Mouse (Mus musculus) midbrain, embryonic 14.5 days (tissue): ENCODE measurements at regions not wholly inside any gene's neighbourhood (a gene's known extent, or its start where the extent isn't known, plus 50 kb on each side); places are given as distances from the start of the nearest gene placed in this dataset.
A peak's percentile ranks its signal among the peaks of the same experiment; 100 is the strongest.

Experiments used
- ATAC-seq: fragments of 200-750 bp; cut with Nextera tagmentation; 2 replicates; pipeline ENCODE4 v1.8.0; 2017; ENCODE audit warnings: moderate number of reproducible peaks, moderate library complexity; ENCODE audit not compliant: low FRiP score, low TSS enrichment
- DNase-seq: peaks from one replicate; pipeline ENCODE4 v3.0.0-alpha.2; 2015
- H3K27ac ChIP-seq: fragments of 300-500 bp; sonication (generic); replicated peaks from 2 replicates; pipeline ENCODE4 v1.5.1; 2014; ENCODE audit warnings: mild to moderate bottlenecking, low read depth, low read length, moderate library complexity
- H3K27me3 ChIP-seq: fragments of 300-500 bp; sonication (generic); 2 replicates; pipeline ENCODE4 v1.6.1; 2014; ENCODE audit warnings: low read length, control low read depth, mixed read lengths; ENCODE audit not compliant: control insufficient read depth, insufficient read depth
- H3K36me3 ChIP-seq: fragments of 300-500 bp; sonication (generic); 2 replicates; pipeline ENCODE4 v1.6.1; 2014; ENCODE audit warnings: low read length, control low read depth; ENCODE audit not compliant: control insufficient read depth, insufficient read depth
- H3K4me1 ChIP-seq: fragments of 300-500 bp; sonication (generic); 2 replicates; pipeline ENCODE4 v1.6.1; 2014; ENCODE audit warnings: mild to moderate bottlenecking, antibody characterized with exemption, low read length, control low read depth; ENCODE audit not compliant: control insufficient read depth, insufficient read depth
- H3K4me2 ChIP-seq: fragments of 300-500 bp; sonication (generic); 2 replicates; pipeline ENCODE4 v1.6.1; 2014; ENCODE audit warnings: mild to moderate bottlenecking, low read length, moderate library complexity
- H3K4me3 ChIP-seq: fragments of 300-500 bp; sonication (generic); replicated peaks from 2 replicates; pipeline ENCODE4 v1.5.1; 2014; ENCODE audit warnings: low read depth, low read length
- H3K9ac ChIP-seq: fragments of 300-500 bp; sonication (generic); replicated peaks from 2 replicates; pipeline ENCODE4 v1.6.1; 2014; ENCODE audit warnings: mild to moderate bottlenecking, low read length, moderate library complexity
- H3K9me3 ChIP-seq: fragments of 300-500 bp; sonication (generic); 2 replicates; pipeline ENCODE4 v1.6.1; 2016; ENCODE audit warnings: low read length, control low read depth, mixed read lengths; ENCODE audit not compliant: control insufficient read depth
- WGBS: fragments of 180-500 bp; shearing (Covaris S2); extraction: QIAGEN DNeasy Blood & Tissue Kit; methylation state at CpG from one replicate; pipeline ENCODE4 v1.1.7; 2014; 5-methylcytosine and 5-hydroxymethylcytosine counted together

GRCm38 (mm10) chr7:115000796-115001524, 257.5 kb downstream of the Insc start:
- Histone ChIP-seq H3K9me3 (no peaks in the 10 kb centered on the region), H3K4me1 (no peaks in the 10 kb centered on the region), H3K4me3 (no peak overlapping the region), H3K9ac (no peak overlapping the region), H3K27ac (no peak overlapping the region), H3K36me3 (no peaks in the 10 kb centered on the region), H3K4me2 (no peak overlapping the region), H3K27me3 (no peaks in the 10 kb centered on the region)
- 86% methylated on average over 7 of the region's 7 CpGs for WGBS
- DNase-seq = no peak
- ATAC-seq = no peak

GRCm38 (mm10) chr7:115014253-115014998, 270.9 kb downstream of the Insc start:
- DNase-seq (peak; percentile 25), ATAC-seq (no peak)
- Histone ChIP-seq H3K27me3 (no peaks in the 10 kb centered on the region), H3K27ac (no peak overlapping the region), H3K9ac (no peak overlapping the region), H3K36me3 (no peaks in the 10 kb centered on the region), H3K4me1 (no peaks in the 10 kb centered on the region), H3K9me3 (no peaks in the 10 kb centered on the region), H3K4me2 (no peak overlapping the region), H3K4me3 (no peak overlapping the region)
- 69% methylated on average over 11 of the region's 11 CpGs for WGBS

- ATAC-seq = no peak
- WGBS = 83% methylated on average over 4 of the region's 4 CpGs
Measured at GRCm38 (mm10) chr7:115019369-115019958, 276.0 kb downstream of the Insc start.

GRCm38 (mm10) chr7:115020023-115020422, 276.5 kb downstream of the Insc start:
- Histone ChIP-seq H3K27me3 (no peaks in the 10 kb centered on the region), H3K9me3 (no peaks in the 10 kb centered on the region), H3K4me3 (no peak overlapping the region), H3K9ac (no peak overlapping the region), H3K27ac (no peak overlapping the region), H3K4me1 (no peaks in the 10 kb centered on the region), H3K36me3 (no peaks in the 10 kb centered on the region), H3K4me2 (no peak overlapping the region)
- 86% methylated on average over 3 of the region's 3 CpGs for WGBS
- no peak for DNase-seq
- no peak for ATAC-seq

More at GRCm38 (mm10) chr7:115019369-115019958, 276.0 kb downstream of the Insc start:
- Histone ChIP-seq H3K27ac (no peak overlapping the region), H3K4me1 (no peaks in the 10 kb centered on the region), H3K9ac (no peak overlapping the region), H3K4me2 (no peak overlapping the region), H3K9me3 (no peaks in the 10 kb centered on the region), H3K27me3 (no peaks in the 10 kb centered on the region), H3K4me3 (no peak overlapping the region), H3K36me3 (no peaks in the 10 kb centered on the region)
- DNase-seq = no peak

- DNase-seq (no peak), ATAC-seq (no peak)
- Histone ChIP-seq H3K27ac (no peak overlapping the region), H3K4me2 (no peak overlapping the region), H3K9ac (no peak overlapping the region), H3K36me3 (no peaks in the 10 kb centered on the region), H3K9me3 (no peaks in the 10 kb centered on the region), H3K27me3 (no peaks in the 10 kb centered on the region), H3K4me3 (no peak overlapping the region), H3K4me1 (no peaks in the 10 kb centered on the region)
- WGBS = 79% methylated on average over 2 of the region's 2 CpGs
Measured at GRCm38 (mm10) chr7:115025803-115026202, 282.3 kb downstream of the Insc start.

- no peaks in the 10 kb centered on the region for H3K27me3 ChIP-seq
- H3K9me3 ChIP-seq = no peaks in the 10 kb centered on the region
- DNase-seq = no peak
- H3K36me3 ChIP-seq = no peaks in the 10 kb centered on the region
- no peak overlapping the region for H3K4me2 ChIP-seq
- no peaks in the 10 kb centered on the region for H3K4me1 ChIP-seq
- no peak for ATAC-seq
- H3K4me3 ChIP-seq = no peak overlapping the region
- H3K27ac ChIP-seq = no peak overlapping the region
- no peak overlapping the region for H3K9ac ChIP-seq
- WGBS = 94% methylated on average over 1 of the region's 1 CpGs
Measured at GRCm38 (mm10) chr7:115027685-115028084, 284.2 kb downstream of the Insc start.

GRCm38 (mm10) chr7:115033987-115034386, 290.5 kb downstream of the Insc start:
- no peak overlapping the region for H3K27ac ChIP-seq
- no peaks in the 10 kb centered on the region for H3K36me3 ChIP-seq
- H3K9me3 ChIP-seq = no peaks in the 10 kb centered on the region
- no peaks in the 10 kb centered on the region for H3K4me1 ChIP-seq
- H3K27me3 ChIP-seq = no peaks in the 10 kb centered on the region
- no peak overlapping the region for H3K9ac ChIP-seq
- ATAC-seq (no peak), DNase-seq (no peak)
- 81% methylated on average over 4 of the region's 4 CpGs for WGBS
- H3K4me3 ChIP-seq = no peak overlapping the region
- no peak overlapping the region for H3K4me2 ChIP-seq

GRCm38 (mm10) chr7:115055527-115055926, 312.0 kb downstream of the Insc start:
- DNase-seq = peak; percentile 70

More at GRCm38 (mm10) chr7:115055527-115055926, 312.0 kb downstream of the Insc start:
- no peak overlapping the region for H3K27ac ChIP-seq
- H3K9ac ChIP-seq = no peak overlapping the region
- no peak overlapping the region for H3K4me2 ChIP-seq
- H3K9me3 ChIP-seq = no peaks in the 10 kb centered on the region
- peaks cover 22% of the 10 kb centered on the region for H3K4me1 ChIP-seq
- no peak for ATAC-seq
- no peak overlapping the region for H3K4me3 ChIP-seq
- H3K36me3 ChIP-seq = no peaks in the 10 kb centered on the region
- H3K27me3 ChIP-seq = peaks cover 7% of the 10 kb centered on the region; the same call in 1 of the 2 replicates
